Mouse (Mus musculus) heart, postnatal 25 days (tissue): ENCODE results near the gene Gm12184. TPM values are rescaled to one million over a fixed set of nuclear protein-coding genes. Genes with fewer than 3 reads are reported as not detected.
"Not testable (repeated sequence)": the region's sequence is repeated elsewhere in the genome, so short reads cannot be mapped to it uniquely, and the experiment has no call there.

ENCODE experiments used
- DNase-seq: peaks from one replicate; pipeline ENCODE4 v3.0.0; 2022; ENCODE audit warnings: low spot score
- intact Hi-C: fragments of 180-260 bp; cut with DNase I; formaldehyde crosslinking; loops from one replicate; pipeline ENCODE4 v1.15.1; 2025
- total RNA-seq, 2 experiments: library from RNA; stranded (reverse); gene quantifications; 2 replicates each; pipeline ENCODE4 v1.2.3; 2021

Gene Gm12184
- total RNA-seq, 2 experiments from 2014 or later, result 2.0 to 3.2 TPM

- intact Hi-C loops, result loop anchor here (10.0 kb wide), 1 partner anchor 397 kb away; the partner anchor contains the start of gene Zfp62
- DNase-seq, result no peak
Measured at GRCm38 (mm10) chr11:48807563-48808303, 18.7 kb downstream of the Gm12184 start.

GRCm38 (mm10) chr11:48806856-48807562, 19.4 kb downstream of the Gm12184 start:
- DNase-seq, result no peak

GRCm38 (mm10) chr11:48804922-48805321, 21.5 kb downstream of the Gm12184 start:
- intact Hi-C loops, result loop anchor here (10.0 kb wide), 1 partner anchor 400 kb away; the partner anchor contains the start of gene Zfp62
- DNase-seq, result no peak

More at GRCm38 (mm10) chr11:48806856-48807562, 19.4 kb downstream of the Gm12184 start:
- intact Hi-C loops, result loop anchor here (10.0 kb wide), 1 partner anchor 398 kb away; the partner anchor contains the start of gene Zfp62

GRCm38 (mm10) chr11:48803988-48804387, 22.5 kb downstream of the Gm12184 start:
- intact Hi-C loops, result loop anchor here (10.0 kb wide), 1 partner anchor 401 kb away; the partner anchor contains the start of gene Zfp62
- no peak for DNase-seq

GRCm38 (mm10) chr11:48801831-48802772, 24.4 kb downstream of the Gm12184 start:
- DNase-seq, result no peak
- intact Hi-C loops, result loop anchor here (2.0 to 10.0 kb wide), 2 partner anchors 15 to 403 kb away; partner anchors contain the start of genes Trim41 and Zfp62

GRCm38 (mm10) chr11:48799921-48800701, 26.3 kb downstream of the Gm12184 start, which contains the start of gene Rack1:
Rack1 (plus strand) TSS chr11:48800332.
- intact Hi-C loops, result loop anchor here (2.0 to 10.0 kb wide), 2 partner anchors 17 to 405 kb away; partner anchors contain the start of genes Trim41 and Zfp62
- peak; percentile 81 for DNase-seq

- intact Hi-C loops, result no loop called here
- no peak for DNase-seq
Measured at GRCm38 (mm10) chr11:48798984-48799920, 27.2 kb downstream of the Gm12184 start.

- intact Hi-C loops, result no loop called here
Measured at GRCm38 (mm10) chr11:48798308-48798707, 28.1 kb downstream of the Gm12184 start.

GRCm38 (mm10) chr11:48797287-48797686, 29.2 kb downstream of the Gm12184 start:
- intact Hi-C loops, result no loop called here

More at GRCm38 (mm10) chr11:48798308-48798707, 28.1 kb downstream of the Gm12184 start:
- no peak for DNase-seq

GRCm38 (mm10) chr11:48796290-48796689, 30.2 kb downstream of the Gm12184 start:
- intact Hi-C loops, result no loop called here
- DNase-seq, result no peak

More at GRCm38 (mm10) chr11:48797287-48797686, 29.2 kb downstream of the Gm12184 start:
- DNase-seq, result no peak

- intact Hi-C loops, result no loop called here
Measured at GRCm38 (mm10) chr11:48795221-48795620, 31.2 kb downstream of the Gm12184 start.

GRCm38 (mm10) chr11:48793184-48793583, 33.3 kb downstream of the Gm12184 start:
- intact Hi-C loops, result no loop called here
- DNase-seq, result no peak

More at GRCm38 (mm10) chr11:48795221-48795620, 31.2 kb downstream of the Gm12184 start:
- no peak for DNase-seq

- intact Hi-C loops, DNase-seq: not testable (repeated sequence)
Measured at GRCm38 (mm10) chr11:48791894-48792293, 34.6 kb downstream of the Gm12184 start.

GRCm38 (mm10) chr11:48790946-48791345, 35.5 kb downstream of the Gm12184 start:
- intact Hi-C loops, result loop anchor here (1.0 kb wide), 1 partner anchor 68 kb away; no protein-coding TSS in a partner anchor
- no peak for DNase-seq

GRCm38 (mm10) chr11:48789973-48790823, 36.3 kb downstream of the Gm12184 start:
- intact Hi-C loops, result loop anchor here (1.0 to 2.0 kb wide), 2 partner anchors 69 to 319 kb away; no protein-coding TSS in a partner anchor
- peak; percentile 54 for DNase-seq

GRCm38 (mm10) chr11:48789215-48789614, 37.2 kb downstream of the Gm12184 start:
- no peak for DNase-seq
- intact Hi-C loops, result loop anchor here (2.0 kb wide), 1 partner anchor 320 kb away; no protein-coding TSS in a partner anchor
